Mouse (Mus musculus): ENCODE measurements around the gene Nanp.

Nanp gene

GRCm38 (mm10) chr2:151039232-151039695 lies at the start of gene Nanp, which contains the start of gene Ninl:
Nanp (minus strand) TSS chr2:151039398.
Ninl (minus strand) TSS chr2:151039382.
- in situ Hi-C loops (cut with MboI, MseI): loop anchor here (5.0 kb wide), 1 partner anchor 287 kb away; no protein-coding TSS in a partner anchor

- in situ Hi-C loops (cut with MboI, MseI): no loop called here
Measured at GRCm38 (mm10) chr2:151056637-151057036, 17.4 kb upstream of the Nanp start.

- in situ Hi-C loops (cut with MboI, MseI): loop anchor here (10.0 kb wide), 1 partner anchor 994 kb away; no protein-coding TSS in a partner anchor
Measured at GRCm38 (mm10) chr2:151040411-151040810, 1.2 kb upstream of the Nanp start.

- in situ Hi-C loops (cut with MboI, MseI): loop anchor here (5.0 to 10.0 kb wide), 2 partner anchors 287 to 995 kb away; no protein-coding TSS in a partner anchor
Measured at GRCm38 (mm10) chr2:151039726-151040125, 528 bp upstream of the Nanp start.

GRCm38 (mm10) chr2:151038811-151039222 lies 381 bp downstream of the Nanp start:
- in situ Hi-C loops (cut with MboI, MseI): loop anchor here (5.0 kb wide), 1 partner anchor 287 kb away; no protein-coding TSS in a partner anchor

GRCm38 (mm10) chr2:151037876-151038552 lies 1.2 kb downstream of the Nanp start:
- in situ Hi-C loops (cut with MboI, MseI): loop anchor here (5.0 kb wide), 1 partner anchor 286 kb away; no protein-coding TSS in a partner anchor

GRCm38 (mm10) chr2:151037292-151037691 lies 1.9 kb downstream of the Nanp start:
- in situ Hi-C loops (cut with MboI, MseI): loop anchor here (5.0 kb wide), 1 partner anchor 285 kb away; no protein-coding TSS in a partner anchor

GRCm38 (mm10) chr2:151036721-151037120 lies 2.5 kb downstream of the Nanp start:
- in situ Hi-C loops (cut with MboI, MseI): loop anchor here (5.0 kb wide), 1 partner anchor 284 kb away; no protein-coding TSS in a partner anchor

GRCm38 (mm10) chr2:151034435-151034834 lies 4.8 kb downstream of the Nanp start:
- in situ Hi-C loops (cut with MboI, MseI): no loop called here

- in situ Hi-C loops (cut with MboI, MseI): loop anchor here (25.0 kb wide), 1 partner anchor 884 kb away; the partner anchor contains the start of gene Zfp120
Measured at GRCm38 (mm10) chr2:151021158-151021557, 18.0 kb downstream of the Nanp start.

- in situ Hi-C loops (cut with MboI, MseI): loop anchor here (25.0 kb wide), 1 partner anchor 878 kb away; the partner anchor contains the start of gene Zfp120
Measured at GRCm38 (mm10) chr2:151015316-151015715, 23.9 kb downstream of the Nanp start.

GRCm38 (mm10) chr2:151011273-151011672 lies 27.9 kb downstream of the Nanp start:
- in situ Hi-C loops (cut with MboI, MseI): loop anchor here (25.0 kb wide), 1 partner anchor 874 kb away; the partner anchor contains the start of gene Zfp120

GRCm38 (mm10) chr2:151009515-151010085 lies 29.6 kb downstream of the Nanp start:
- in situ Hi-C loops (cut with MboI, MseI): loop anchor here (25.0 kb wide), 1 partner anchor 872 kb away; the partner anchor contains the start of gene Zfp120

GRCm38 (mm10) chr2:151008939-151009509 lies 30.2 kb downstream of the Nanp start:
- in situ Hi-C loops (cut with MboI, MseI): loop anchor here (25.0 kb wide), 1 partner anchor 872 kb away; the partner anchor contains the start of gene Zfp120

- in situ Hi-C loops (cut with MboI, MseI): loop anchor here (25.0 kb wide), 1 partner anchor 871 kb away; the partner anchor contains the start of gene Zfp120
Measured at GRCm38 (mm10) chr2:151008517-151008932, 30.7 kb downstream of the Nanp start.

- in situ Hi-C loops (cut with MboI, MseI): loop anchor here (25.0 kb wide), 1 partner anchor 871 kb away; the partner anchor contains the start of gene Zfp120
Measured at GRCm38 (mm10) chr2:151008006-151008405, 31.2 kb downstream of the Nanp start.

- in situ Hi-C loops (cut with MboI, MseI): loop anchor here (25.0 kb wide), 1 partner anchor 869 kb away; the partner anchor contains the start of gene Zfp120
Measured at GRCm38 (mm10) chr2:151006281-151006945, 32.8 kb downstream of the Nanp start.

- in situ Hi-C loops (cut with MboI, MseI): loop anchor here (25.0 kb wide), 1 partner anchor 867 kb away; the partner anchor contains the start of gene Zfp120
Measured at GRCm38 (mm10) chr2:151004390-151004789, 34.8 kb downstream of the Nanp start.

- in situ Hi-C loops (cut with MboI, MseI): loop anchor here (25.0 kb wide), 1 partner anchor 866 kb away; the partner anchor contains the start of gene Zfp120
Measured at GRCm38 (mm10) chr2:151003796-151004195, 35.4 kb downstream of the Nanp start.

- in situ Hi-C loops (cut with MboI, MseI): loop anchor here (25.0 kb wide), 1 partner anchor 864 kb away; the partner anchor contains the start of gene Zfp120
Measured at GRCm38 (mm10) chr2:151001619-151002175, 37.5 kb downstream of the Nanp start.
